Mouse (Mus musculus): Measurements from ENCODE around the gene March10. TPM values are rescaled to one million over a fixed set of nuclear protein-coding genes. Genes with fewer than 3 reads are reported as not detected.

March10 gene
- total and polyA plus RNA-seq, 3 experiments = 0.08 TPM; not detected in 2

DNA sequence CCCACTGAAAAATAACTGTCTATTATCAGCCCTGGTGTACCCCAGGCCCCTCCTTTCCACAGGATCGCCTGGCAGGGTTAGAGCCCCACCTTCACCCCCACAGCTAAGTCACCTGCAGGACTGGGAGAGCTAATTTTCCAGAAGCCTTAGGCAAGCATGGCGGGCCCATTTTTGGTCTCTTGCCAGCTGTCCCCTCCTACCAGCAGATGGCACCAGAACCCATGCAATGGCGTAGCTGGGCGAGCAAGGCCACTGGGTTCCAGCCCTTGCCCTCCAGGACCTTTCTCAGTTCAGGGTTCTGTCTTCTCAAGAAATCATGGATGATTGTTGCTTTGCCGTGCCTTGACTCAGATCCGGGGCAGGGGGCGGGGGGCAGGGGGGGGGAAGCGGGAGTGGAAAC is 124.1 kb downstream of the March10 start:
- H3K4me1 ChIP-seq (ENCODE audit: control insufficient read depth, insufficient read depth, low read length) = no peaks in the 10 kb centered on the region
- H3K9ac ChIP-seq (ENCODE audit: low read depth, low read length) = no peak overlapping the region
- peak in 1 of 2 experiments; percentile 59 for DNase-seq
- no peaks in the 10 kb centered on the region for H3K79me2 ChIP-seq (replicated peaks; ENCODE audit: control insufficient read depth, insufficient read depth, low read length)
- 70% methylated on average over 8 of the region's 8 CpGs for WGBS
- H3K36me3 ChIP-seq (ENCODE audit: control insufficient read depth, insufficient read depth, low read length) = no peaks in the 10 kb centered on the region
- no peaks in the 10 kb centered on the region for H3K27me3 ChIP-seq (ENCODE audit: control insufficient read depth, insufficient read depth, low read length)
- no peak overlapping the region for H3K27ac ChIP-seq
- intact Hi-C loops (cut with DNase I) = loop anchor here (5.0 kb wide), 1 partner anchor 60 kb away; no protein-coding TSS in a partner anchor
- TF ChIP-seq EP300 (IDR thresholded peaks at IDR 0.05; ENCODE audit: insufficient read depth, low read depth, low read length) = no peak
- TF ChIP-seq CTCF (IDR thresholded peaks at IDR 0.05) = peak; percentile 61
- TF ChIP-seq POLR2A (IDR thresholded peaks at IDR 0.05; ENCODE audit: insufficient read depth, low read depth, low read length) = no peak
- H3K4me3 ChIP-seq = no peak overlapping the region

- intact Hi-C loops (cut with DNase I) = loop anchor here (5.0 kb wide), 1 partner anchor 59 kb away; no protein-coding TSS in a partner anchor
- Histone ChIP-seq H3K9ac (ENCODE audit: low read depth, low read length) (no peak overlapping the region), H3K36me3 (ENCODE audit: control insufficient read depth, insufficient read depth, low read length) (no peaks in the 10 kb centered on the region), H3K27me3 (ENCODE audit: control insufficient read depth, insufficient read depth, low read length) (no peaks in the 10 kb centered on the region), H3K4me1 (ENCODE audit: control insufficient read depth, insufficient read depth, low read length) (no peaks in the 10 kb centered on the region), H3K4me3 (no peak overlapping the region), H3K79me2 (replicated peaks; ENCODE audit: control insufficient read depth, insufficient read depth, low read length) (no peaks in the 10 kb centered on the region), H3K27ac (no peak overlapping the region)
- peak; percentile 36 to 59 for DNase-seq
- no peak for TF ChIP-seq POLR2A (IDR thresholded peaks at IDR 0.05; ENCODE audit: insufficient read depth, low read depth, low read length)
- peak; percentile 18; the same call in 1 of the 2 replicates for TF ChIP-seq CTCF (IDR thresholded peaks at IDR 0.05)
- WGBS = 32% methylated on average over 10 of the region's 10 CpGs
Measured at GRCm38 (mm10) chr11:105331732-105332131, 124.8 kb downstream of the March10 start.

- intact Hi-C loops (cut with DNase I) = loop anchor here (5.0 kb wide), 1 partner anchor 59 kb away; no protein-coding TSS in a partner anchor
- DNase-seq = no peak
- TF ChIP-seq EP300 (IDR thresholded peaks at IDR 0.05; ENCODE audit: insufficient read depth, low read depth, low read length) = no peak
- no peak for TF ChIP-seq POLR2A (IDR thresholded peaks at IDR 0.05; ENCODE audit: insufficient read depth, low read depth, low read length)
- no peak for TF ChIP-seq CTCF (IDR thresholded peaks at IDR 0.05)
- no peaks in the 10 kb centered on the region for H3K4me1 ChIP-seq (ENCODE audit: control insufficient read depth, insufficient read depth, low read length)
- no peak overlapping the region for H3K27ac ChIP-seq
- H3K27me3 ChIP-seq (ENCODE audit: control insufficient read depth, insufficient read depth, low read length) = no peaks in the 10 kb centered on the region
- no peak overlapping the region for H3K9ac ChIP-seq (ENCODE audit: low read depth, low read length)
- no peaks in the 10 kb centered on the region for H3K36me3 ChIP-seq (ENCODE audit: control insufficient read depth, insufficient read depth, low read length)
- H3K79me2 ChIP-seq (replicated peaks; ENCODE audit: control insufficient read depth, insufficient read depth, low read length) = no peaks in the 10 kb centered on the region
- WGBS = 85% methylated on average over 3 of the region's 3 CpGs
- H3K4me3 ChIP-seq = no peak overlapping the region
Measured at GRCm38 (mm10) chr11:105331129-105331528, 125.4 kb downstream of the March10 start.

DNA sequence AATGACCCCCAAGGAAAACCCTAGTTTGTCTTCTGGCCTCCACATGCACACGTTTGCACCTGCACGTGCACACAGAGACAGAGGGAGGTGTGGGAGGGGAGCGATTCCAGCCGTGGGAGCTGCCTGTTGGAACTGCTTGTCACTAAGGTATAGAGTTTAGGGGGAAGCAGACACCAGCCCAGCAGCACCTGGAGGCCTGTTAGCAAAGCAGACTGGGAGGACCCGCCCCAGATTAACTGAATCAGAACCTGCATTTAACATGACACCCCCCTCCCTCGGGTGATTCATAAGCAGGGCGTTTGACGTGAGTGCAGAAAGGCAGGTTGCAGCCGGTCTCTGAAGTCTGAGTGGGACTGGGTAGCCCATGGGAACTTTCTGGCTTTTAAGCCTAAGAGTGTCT is 126.6 kb downstream of the March10 start:
- WGBS = 74% methylated on average over 9 of the region's 9 CpGs
- Histone ChIP-seq H3K36me3 (ENCODE audit: control insufficient read depth, insufficient read depth, low read length) (no peaks in the 10 kb centered on the region), H3K4me1 (ENCODE audit: control insufficient read depth, insufficient read depth, low read length) (no peaks in the 10 kb centered on the region), H3K4me3 (no peak overlapping the region), H3K27me3 (ENCODE audit: control insufficient read depth, insufficient read depth, low read length) (no peaks in the 10 kb centered on the region), H3K9ac (ENCODE audit: low read depth, low read length) (no peak overlapping the region), H3K27ac (no peak overlapping the region), H3K79me2 (replicated peaks; ENCODE audit: control insufficient read depth, insufficient read depth, low read length) (no peaks in the 10 kb centered on the region)
- DNase-seq = no peak
- TF ChIP-seq POLR2A (IDR thresholded peaks at IDR 0.05; ENCODE audit: insufficient read depth, low read depth, low read length) (no peak), CTCF (IDR thresholded peaks at IDR 0.05) (no peak), EP300 (IDR thresholded peaks at IDR 0.05; ENCODE audit: insufficient read depth, low read depth, low read length) (no peak)
- intact Hi-C loops (cut with DNase I) = loop anchor here (5.0 kb wide), 1 partner anchor 58 kb away; no protein-coding TSS in a partner anchor

GRCm38 (mm10) chr11:105327101-105327500 is 129.4 kb downstream of the March10 start:
- Histone ChIP-seq H3K27me3 (ENCODE audit: control insufficient read depth, insufficient read depth, low read length) (no peaks in the 10 kb centered on the region), H3K4me3 (no peak overlapping the region), H3K36me3 (ENCODE audit: control insufficient read depth, insufficient read depth, low read length) (no peaks in the 10 kb centered on the region), H3K4me1 (ENCODE audit: control insufficient read depth, insufficient read depth, low read length) (no peaks in the 10 kb centered on the region), H3K9ac (ENCODE audit: low read depth, low read length) (no peak overlapping the region), H3K27ac (no peak overlapping the region), H3K79me2 (replicated peaks; ENCODE audit: control insufficient read depth, insufficient read depth, low read length) (no peaks in the 10 kb centered on the region)
- DNase-seq = no peak
- intact Hi-C loops (cut with DNase I) = no loop called here
- WGBS = 84% methylated on average over 3 of the region's 3 CpGs
- TF ChIP-seq CTCF (IDR thresholded peaks at IDR 0.05) = no peak
- TF ChIP-seq POLR2A (IDR thresholded peaks at IDR 0.05; ENCODE audit: insufficient read depth, low read depth, low read length) = no peak
- no peak for TF ChIP-seq EP300 (IDR thresholded peaks at IDR 0.05; ENCODE audit: insufficient read depth, low read depth, low read length)

- H3K27me3 ChIP-seq (ENCODE audit: control insufficient read depth, insufficient read depth, low read length) = no peaks in the 10 kb centered on the region
- intact Hi-C loops (cut with DNase I) = no loop called here
- TF ChIP-seq EP300 (IDR thresholded peaks at IDR 0.05; ENCODE audit: insufficient read depth, low read depth, low read length) (no peak), CTCF (IDR thresholded peaks at IDR 0.05) (no peak), POLR2A (IDR thresholded peaks at IDR 0.05; ENCODE audit: insufficient read depth, low read depth, low read length) (no peak)
- no peaks in the 10 kb centered on the region for H3K4me1 ChIP-seq (ENCODE audit: control insufficient read depth, insufficient read depth, low read length)
- H3K4me3 ChIP-seq = no peak overlapping the region
- 81% methylated on average over 5 of the region's 5 CpGs for WGBS
- H3K9ac ChIP-seq (ENCODE audit: low read depth, low read length) = no peak overlapping the region
- no peaks in the 10 kb centered on the region for H3K79me2 ChIP-seq (replicated peaks; ENCODE audit: control insufficient read depth, insufficient read depth, low read length)
- no peak overlapping the region for H3K27ac ChIP-seq
- DNase-seq = no peak
- no peaks in the 10 kb centered on the region for H3K36me3 ChIP-seq (ENCODE audit: control insufficient read depth, insufficient read depth, low read length)
Measured at GRCm38 (mm10) chr11:105323530-105323929, 133.0 kb downstream of the March10 start.
